Mouse (Mus musculus) lung, embryonic 16.5 days (tissue): ENCODE results near the gene Scube2. TPM values are rescaled to one million over a fixed set of nuclear protein-coding genes. Genes with fewer than 3 reads are reported as not detected.

Source experiments
- ATAC-seq: fragments of 200-750 bp; cut with Nextera tagmentation; 2 replicates; pipeline ENCODE4 v1.8.0; 2017; ENCODE audit warnings: low read depth, mild to moderate bottlenecking, moderate library complexity
- H3K27ac ChIP-seq: fragments of 300-500 bp; sonication (generic); 2 replicates; pipeline ENCODE4 v1.5.1; 2014; ENCODE audit warnings: mild to moderate bottlenecking, control low read depth, low read length
- H3K27me3 ChIP-seq: fragments of 300-500 bp; sonication (generic); 2 replicates; pipeline ENCODE4 v1.6.1; 2014; ENCODE audit warnings: low read depth, low read length, mixed read lengths; ENCODE audit not compliant: control insufficient read depth, insufficient read depth
- H3K36me3 ChIP-seq: fragments of 300-500 bp; sonication (generic); 2 replicates; pipeline ENCODE4 v1.6.1; 2014; ENCODE audit warnings: low read length; ENCODE audit not compliant: control insufficient read depth, insufficient read depth
- H3K4me1 ChIP-seq: fragments of 300-500 bp; sonication (generic); replicated peaks from 2 replicates; pipeline ENCODE4 v1.6.1; 2014; ENCODE audit warnings: low read length, mixed read lengths; ENCODE audit not compliant: control insufficient read depth, insufficient read depth
- H3K4me2 ChIP-seq: fragments of 300-500 bp; sonication (generic); 2 replicates; pipeline ENCODE4 v1.6.1; 2014; ENCODE audit warnings: low read depth, low read length, control low read depth
- H3K4me3 ChIP-seq: fragments of 300-500 bp; sonication (generic); 2 replicates; pipeline ENCODE4 v1.5.1; 2014; ENCODE audit warnings: mild to moderate bottlenecking, low read length, control low read depth
- H3K9ac ChIP-seq: fragments of 300-500 bp; sonication (generic); 2 replicates; pipeline ENCODE4 v1.6.1; 2014; ENCODE audit warnings: low read length, control low read depth
- H3K9me3 ChIP-seq: fragments of 300-500 bp; sonication (generic); 2 replicates; pipeline ENCODE4 v1.6.1; 2016; ENCODE audit warnings: low read length; ENCODE audit not compliant: control insufficient read depth
- WGBS: fragments of 180-500 bp; shearing (Covaris S2); extraction: QIAGEN DNeasy Blood & Tissue Kit; methylation state at CpG from one replicate; pipeline ENCODE4 v1.1.7; 2014; 5-methylcytosine and 5-hydroxymethylcytosine counted together
- polyA plus RNA-seq: library from polyadenylated mRNA; unstranded; fragments of >200 nt; fragmentation: Nextera tagmentation; extraction: Ambion mirVana; gene quantifications from 2 replicates; pipeline ENCODE4 v1.2.1, GENCODE M21; 2015

The Scube2 gene
- polyA plus RNA-seq, result 4.1 and 4.6 TPM in 2 replicates

- Histone ChIP-seq H3K27me3 (peaks cover 17% of the 10 kb centered on the region; the same call in 1 of the 2 replicates), H3K36me3 (no peaks in the 10 kb centered on the region), H3K4me1 (peaks cover 17% of the 10 kb centered on the region), H3K4me2 (peak within 1 kb of the TSS; percentile 97), H3K9me3 (no peaks in the 10 kb centered on the region), H3K4me3 (peak within 1 kb of the TSS; percentile 66), H3K9ac (peak within 1 kb of the TSS; percentile 80), H3K27ac (no peak within 1 kb of the TSS)
- 2% methylated on average over 53 of the region's 69 CpGs for WGBS
- ATAC-seq, result peak; percentile 79
Measured at GRCm38 (mm10) chr7:109865370-109866229, at the start of gene Scube2. Gene Scube2 (minus strand): TSS chr7:109865679.

- WGBS, result 90% methylated on average over 2 of the region's 2 CpGs
- H3K9ac ChIP-seq, result no peak overlapping the region
- peak; percentile 61; the same call in 1 of the 2 replicates for ATAC-seq
- H3K27me3 ChIP-seq, result no peaks in the 10 kb centered on the region
- no peaks in the 10 kb centered on the region for H3K9me3 ChIP-seq
- no peak overlapping the region for H3K4me3 ChIP-seq
- H3K4me1 ChIP-seq, result no peaks in the 10 kb centered on the region; the same call in 1 of the 2 replicates
- no peak overlapping the region for H3K4me2 ChIP-seq
- peak overlapping the region; percentile 54 for H3K27ac ChIP-seq
- H3K36me3 ChIP-seq, result peaks cover 46% of the 10 kb centered on the region
Measured at GRCm38 (mm10) chr7:109906165-109906564, 40.7 kb upstream of the Scube2 start.

- Histone ChIP-seq H3K36me3 (peaks cover 62% of the 10 kb centered on the region), H3K4me1 (no peaks in the 10 kb centered on the region; the same call in 1 of the 2 replicates), H3K27ac (no peak overlapping the region), H3K4me2 (no peak overlapping the region), H3K9me3 (no peaks in the 10 kb centered on the region), H3K27me3 (no peaks in the 10 kb centered on the region), H3K9ac (no peak overlapping the region), H3K4me3 (no peak overlapping the region)
- ATAC-seq, result no peak
- 70% methylated on average over 9 of the region's 9 CpGs for WGBS
Measured at GRCm38 (mm10) chr7:109900921-109901320, 35.4 kb upstream of the Scube2 start.

GRCm38 (mm10) chr7:109898911-109899310, 33.4 kb upstream of the Scube2 start:
- H3K9me3 ChIP-seq, result no peaks in the 10 kb centered on the region
- no peaks in the 10 kb centered on the region for H3K4me1 ChIP-seq
- H3K27me3 ChIP-seq, result no peaks in the 10 kb centered on the region
- no peak overlapping the region for H3K27ac ChIP-seq
- H3K36me3 ChIP-seq, result peaks cover 66% of the 10 kb centered on the region
- no peak overlapping the region for H3K9ac ChIP-seq
- H3K4me2 ChIP-seq, result no peak overlapping the region
- H3K4me3 ChIP-seq, result no peak overlapping the region
- no peak for ATAC-seq

GRCm38 (mm10) chr7:109892530-109892929, 27.1 kb upstream of the Scube2 start:
- Histone ChIP-seq H3K4me3 (no peak overlapping the region), H3K9me3 (no peaks in the 10 kb centered on the region), H3K4me1 (no peaks in the 10 kb centered on the region), H3K9ac (no peak overlapping the region), H3K36me3 (peaks cover 37% of the 10 kb centered on the region), H3K27ac (no peak overlapping the region), H3K27me3 (no peaks in the 10 kb centered on the region), H3K4me2 (no peak overlapping the region)
- WGBS, result 36% methylated on average over 3 of the region's 3 CpGs
- peak; percentile 38 for ATAC-seq

GRCm38 (mm10) chr7:109891786-109892185, 26.3 kb upstream of the Scube2 start:
- Histone ChIP-seq H3K4me3 (no peak overlapping the region), H3K27me3 (no peaks in the 10 kb centered on the region), H3K4me2 (no peak overlapping the region), H3K9me3 (no peaks in the 10 kb centered on the region), H3K36me3 (peaks cover 32% of the 10 kb centered on the region), H3K27ac (no peak overlapping the region), H3K4me1 (no peaks in the 10 kb centered on the region), H3K9ac (no peak overlapping the region)
- no peak for ATAC-seq
- 80% methylated on average over 4 of the region's 4 CpGs for WGBS

- 87% methylated on average over 2 of the region's 2 CpGs for WGBS
- Histone ChIP-seq H3K27ac (no peak overlapping the region), H3K27me3 (no peaks in the 10 kb centered on the region), H3K4me3 (no peak overlapping the region), H3K4me2 (no peak overlapping the region), H3K36me3 (peaks cover 24% of the 10 kb centered on the region), H3K9ac (no peak overlapping the region), H3K4me1 (no peaks in the 10 kb centered on the region), H3K9me3 (no peaks in the 10 kb centered on the region)
- no peak for ATAC-seq
Measured at GRCm38 (mm10) chr7:109890256-109890655, 24.8 kb upstream of the Scube2 start.

GRCm38 (mm10) chr7:109889300-109889699, 23.8 kb upstream of the Scube2 start:
- no peak for ATAC-seq
- no peaks in the 10 kb centered on the region for H3K9me3 ChIP-seq
- H3K9ac ChIP-seq, result no peak overlapping the region
- no peak overlapping the region for H3K4me2 ChIP-seq
- H3K27me3 ChIP-seq, result no peaks in the 10 kb centered on the region
- H3K4me1 ChIP-seq, result no peaks in the 10 kb centered on the region
- no peak overlapping the region for H3K27ac ChIP-seq
- WGBS, result 75% methylated on average over 5 of the region's 5 CpGs
- peaks cover 18% of the 10 kb centered on the region for H3K36me3 ChIP-seq
- no peak overlapping the region for H3K4me3 ChIP-seq

- H3K4me1 ChIP-seq, result no peaks in the 10 kb centered on the region
- no peaks in the 10 kb centered on the region for H3K27me3 ChIP-seq
Measured at GRCm38 (mm10) chr7:109886249-109886648, 20.8 kb upstream of the Scube2 start.

More at GRCm38 (mm10) chr7:109886249-109886648, 20.8 kb upstream of the Scube2 start:
- H3K27ac ChIP-seq, result no peak overlapping the region
- H3K9ac ChIP-seq, result no peak overlapping the region
- ATAC-seq, result no peak
- no peaks in the 10 kb centered on the region for H3K9me3 ChIP-seq
- WGBS, result 83% methylated on average over 1 of the region's 1 CpGs
- no peak overlapping the region for H3K4me3 ChIP-seq
- H3K36me3 ChIP-seq, result peaks cover 3% of the 10 kb centered on the region; the same call in 1 of the 2 replicates
- H3K4me2 ChIP-seq, result no peak overlapping the region
